In genomic region chr11:48870781-48871180, GRCm38 (mm10) we compare ENCODE assay signal across 8 mouse cellular contexts. TPM values are rescaled to one million over a fixed set of nuclear protein-coding genes. Genes with fewer than 3 reads are reported as not detected.
A peak's percentile ranks its signal among the peaks of the same experiment; 100 is the strongest.
DNase-seq lines count a peak whose midpoint lies in the region; ATAC-seq and TF ChIP-seq lines count a peak whose summit lies in the region.

No protein-coding gene starts in this region.

- intact Hi-C loops in left cerebral cortex, postnatal 10 days (cut with DNase I) = loop anchor here (5.0 kb wide), 1 partner anchor 402 kb away; no protein-coding TSS in a partner anchor

- peak overlapping the region; percentile 79 for H3K4me2 ChIP-seq in lung, postnatal 0 days (replicated peaks; ENCODE audit: low read depth, low read length)
- peak overlapping the region; percentile 80 for H3K4me2 ChIP-seq in embryonic facial prominence, embryonic 13.5 days
- H3K4me2 ChIP-seq in intestine, embryonic 14.5 days (ENCODE audit: low read length) = peak overlapping the region; percentile 73
- H3K4me2 ChIP-seq in myocyte (ENCODE audit: low read depth) = peak overlapping the region; percentile 98

- DNase-seq in lung, postnatal 0 days (ENCODE audit: low spot score) = no peak
- no peak for DNase-seq in lung, postnatal 4 days
- no peak for DNase-seq in intestine, embryonic 14.5 days (ENCODE audit: low spot score)
- DNase-seq in left cerebral cortex, postnatal 10 days (ENCODE audit: extremely low spot score in 1 of 2, low spot score in 2 of 2) = no peak
- no peak for DNase-seq in kidney, postnatal 4 days
- no peak for DNase-seq in cerebellum, adult 11 months

- peaks cover 14% of the 10 kb centered on the region; the same call in 1 of the 2 replicates for H3K4me1 ChIP-seq in lung, postnatal 0 days (ENCODE audit: insufficient read depth, low read depth, low read length)
- H3K4me1 ChIP-seq in embryonic facial prominence, embryonic 13.5 days = peaks cover 16% of the 10 kb centered on the region; the same call in 1 of the 2 replicates
- peaks cover 31% of the 10 kb centered on the region for H3K4me1 ChIP-seq in intestine, embryonic 14.5 days (replicated peaks; ENCODE audit: control insufficient read depth, insufficient read depth, low read length)

- peak overlapping the region; percentile 0 for H3ac ChIP-seq in myocyte (ENCODE audit: control insufficient read depth, insufficient read length)

- no peaks in the 10 kb centered on the region for H3K27me3 ChIP-seq in lung, postnatal 0 days (replicated peaks; ENCODE audit: insufficient read depth, low read length)
- H3K27me3 ChIP-seq in embryonic facial prominence, embryonic 13.5 days = peaks cover 16% of the 10 kb centered on the region
- no peaks in the 10 kb centered on the region for H3K27me3 ChIP-seq in intestine, embryonic 14.5 days (replicated peaks; ENCODE audit: control insufficient read depth, insufficient read depth, low read length)
- H3K27me3 ChIP-seq in myocyte (ENCODE audit: control insufficient read depth, insufficient read depth, insufficient read length) = no peaks in the 10 kb centered on the region

- H3K9me3 ChIP-seq in lung, postnatal 0 days (ENCODE audit: low read length) = no peaks in the 10 kb centered on the region
- no peaks in the 10 kb centered on the region for H3K9me3 ChIP-seq in embryonic facial prominence, embryonic 13.5 days
- H3K9me3 ChIP-seq in intestine, embryonic 14.5 days (ENCODE audit: control insufficient read depth, low read length) = no peaks in the 10 kb centered on the region

- peaks cover 1% of the 10 kb centered on the region for H3K36me3 ChIP-seq in lung, postnatal 0 days (ENCODE audit: insufficient read depth, low read length)
- H3K36me3 ChIP-seq in embryonic facial prominence, embryonic 13.5 days = no peaks in the 10 kb centered on the region
- peaks cover 9% of the 10 kb centered on the region; the same call in 1 of the 2 replicates for H3K36me3 ChIP-seq in intestine, embryonic 14.5 days (ENCODE audit: control insufficient read depth, insufficient read depth, low read length)
- H3K36me3 ChIP-seq in myocyte (ENCODE audit: control insufficient read depth, insufficient read depth) = peaks cover 10% of the 10 kb centered on the region

- H3K9ac ChIP-seq in lung, postnatal 0 days (replicated peaks; ENCODE audit: low read depth) = peak overlapping the region; percentile 20
- peak overlapping the region; percentile 76 for H3K9ac ChIP-seq in embryonic facial prominence, embryonic 13.5 days
- H3K9ac ChIP-seq in intestine, embryonic 14.5 days (ENCODE audit: low read length) = peak overlapping the region; percentile 66

- WGBS in lung, postnatal 0 days = 21% methylated on average over 7 of the region's 7 CpGs
- 33% methylated on average over 7 of the region's 7 CpGs for WGBS in embryonic facial prominence, embryonic 13.5 days
- WGBS in intestine, embryonic 14.5 days = 24% methylated on average over 7 of the region's 7 CpGs

- TF ChIP-seq CTCF in lung, postnatal 0 days (IDR thresholded peaks at IDR 0.05) = no peak

- peak overlapping the region; percentile 94 for H3K27ac ChIP-seq in lung, postnatal 0 days (ENCODE audit: low read length)
- peak overlapping the region; percentile 48; the same call in 1 of the 2 replicates for H3K27ac ChIP-seq in embryonic facial prominence, embryonic 13.5 days
- peak overlapping the region; percentile 82 for H3K27ac ChIP-seq in intestine, embryonic 14.5 days (ENCODE audit: low read depth)

- peaks cover 21% of the 10 kb centered on the region for H3K79me2 ChIP-seq in myocyte (ENCODE audit: control insufficient read depth, insufficient read depth)

- H3K4me3 ChIP-seq in lung, postnatal 0 days (ENCODE audit: low read depth, low read length) = peak overlapping the region; percentile 45
- peak overlapping the region; percentile 52 for H3K4me3 ChIP-seq in embryonic facial prominence, embryonic 13.5 days
- H3K4me3 ChIP-seq in intestine, embryonic 14.5 days (ENCODE audit: low read depth, low read length) = peak overlapping the region; percentile 49
- peak overlapping the region; percentile 72 for H3K4me3 ChIP-seq in myocyte

- no peak for TF ChIP-seq POLR2A in myocyte (IDR thresholded peaks at IDR 0.05; ENCODE audit: insufficient read length, low read depth)

- TF ChIP-seq EP300 in lung, postnatal 0 days (IDR thresholded peaks at IDR 0.05) = no peak

- ATAC-seq in lung, postnatal 0 days = 0 out of 2 replicates have a peak, but pooled peaks have one; percentile 16
- no peak for ATAC-seq in embryonic facial prominence, embryonic 13.5 days (ENCODE audit: insufficient number of reproducible peaks, insufficient read depth, low FRiP score, low TSS enrichment, low read depth)
- ATAC-seq in intestine, embryonic 14.5 days (replicated peaks; ENCODE audit: low FRiP score, low TSS enrichment, low read depth) = no peak

TF ChIP-seq in myocyte, 11 proteins besides CTCF, POLR2A, EP300 and RAD21:
- TF ChIP-seq TCF12 (IDR thresholded peaks at IDR 0.05; ENCODE audit: insufficient read depth, poor library complexity, severe bottlenecking) (no peak), USF1 (IDR thresholded peaks at IDR 0.05; ENCODE audit: low read depth) (peak; percentile 94), SRF (IDR thresholded peaks at IDR 0.05; ENCODE audit: control insufficient read depth, insufficient read length, low read depth) (no peak), MYOG (IDR thresholded peaks at IDR 0.05; ENCODE audit: control insufficient read depth in 1 of 3, insufficient read depth in 1 of 3, insufficient read length in 2 of 3, low read depth in 2 of 3) (no peak)

RNA-seq across cellular contexts. Expression of gene Irgm1, which starts 0.7 kb away (rescaled TPM):
- 20.2 and 26.4 TPM in 2 replicates for polyA plus RNA-seq in lung, postnatal 0 days (2015; fragmentation: Nextera tagmentation; extraction: Ambion mirVana)
- polyA plus RNA-seq in embryonic facial prominence, embryonic 13.5 days (2015; fragmentation: Nextera tagmentation; extraction: Ambion mirVana) = 3.9 and 4.3 TPM in 2 replicates
- polyA plus RNA-seq in intestine, embryonic 14.5 days (2014; fragmentation: Nextera tagmentation; extraction: Ambion mirVana) = 14.7 and 16.2 TPM in 2 replicates
- 6.9 TPM for polyA plus RNA-seq in myocyte (2012; fragmentation: generic; extraction: Trizol)
- total RNA-seq in left cerebral cortex, postnatal 10 days (2021) = 1 to 10 TPM; 2.8 to 3.6 TPM

RNA-seq across cellular contexts. Expression of gene Gm5431, which starts 31.2 kb away (rescaled TPM):
- 0.37 and 0.57 TPM in 2 replicates for polyA plus RNA-seq in lung, postnatal 0 days (2015; fragmentation: Nextera tagmentation; extraction: Ambion mirVana)
- 0.23 and 0.28 TPM in 2 replicates for polyA plus RNA-seq in embryonic facial prominence, embryonic 13.5 days (2015; fragmentation: Nextera tagmentation; extraction: Ambion mirVana)
- polyA plus RNA-seq in intestine, embryonic 14.5 days (2014; fragmentation: Nextera tagmentation; extraction: Ambion mirVana) = 0.12 and 0.30 TPM in 2 replicates
- polyA plus RNA-seq in myocyte (2012; fragmentation: generic; extraction: Trizol) = not detected
- under 1 TPM; 0.28 to 0.43 TPM for total RNA-seq in left cerebral cortex, postnatal 10 days (2021)

RNA-seq across cellular contexts. Expression of gene Gm12184, which starts 44.3 kb away (rescaled TPM):
- polyA plus RNA-seq in lung, postnatal 0 days (2015; fragmentation: Nextera tagmentation; extraction: Ambion mirVana) = 4.4 and 5.5 TPM in 2 replicates
- 3.4 and 3.6 TPM in 2 replicates for polyA plus RNA-seq in embryonic facial prominence, embryonic 13.5 days (2015; fragmentation: Nextera tagmentation; extraction: Ambion mirVana)
- polyA plus RNA-seq in intestine, embryonic 14.5 days (2014; fragmentation: Nextera tagmentation; extraction: Ambion mirVana) = 3.9 and 4.1 TPM in 2 replicates
- polyA plus RNA-seq in myocyte (2012; fragmentation: generic; extraction: Trizol) = 13.2 TPM
- 1 to 10 TPM in 1 of 2 experiments, under 1 TPM in 1; 0.75 to 1.6 TPM for total RNA-seq in left cerebral cortex, postnatal 10 days (2021)

RNA-seq across cellular contexts. Expression of gene Trim7, which starts 44.8 kb away (rescaled TPM):
- 1.2 and 1.6 TPM in 2 replicates for polyA plus RNA-seq in lung, postnatal 0 days (2015; fragmentation: Nextera tagmentation; extraction: Ambion mirVana)
- 1.0 and 1.1 TPM in 2 replicates for polyA plus RNA-seq in embryonic facial prominence, embryonic 13.5 days (2015; fragmentation: Nextera tagmentation; extraction: Ambion mirVana)
- 1.4 and 1.5 TPM in 2 replicates for polyA plus RNA-seq in intestine, embryonic 14.5 days (2014; fragmentation: Nextera tagmentation; extraction: Ambion mirVana)
- polyA plus RNA-seq in myocyte (2012; fragmentation: generic; extraction: Trizol) = 5.4 TPM
- 1 to 10 TPM; 3.0 to 3.1 TPM for total RNA-seq in left cerebral cortex, postnatal 10 days (2021)

RNA-seq across cellular contexts. Expression of gene Trim41, which starts 53.6 kb away (rescaled TPM):
- 4.3 and 5.1 TPM in 2 replicates for polyA plus RNA-seq in lung, postnatal 0 days (2015; fragmentation: Nextera tagmentation; extraction: Ambion mirVana)
- 8.3 and 8.7 TPM in 2 replicates for polyA plus RNA-seq in embryonic facial prominence, embryonic 13.5 days (2015; fragmentation: Nextera tagmentation; extraction: Ambion mirVana)
- 5.0 and 6.2 TPM in 2 replicates for polyA plus RNA-seq in intestine, embryonic 14.5 days (2014; fragmentation: Nextera tagmentation; extraction: Ambion mirVana)
- 31.3 TPM for polyA plus RNA-seq in myocyte (2012; fragmentation: generic; extraction: Trizol)
- 10 to 100 TPM; 44.0 to 48.2 TPM for total RNA-seq in left cerebral cortex, postnatal 10 days (2021)

Comparison
In these comparisons a context has a peak if more than half of its experiments do, and no peak if none do; other contexts are left out.
1. H3K9ac ChIP-seq: peak in every context shown above with its lines; median percentile 76 in embryonic facial prominence, embryonic 13.5 days; 66 in intestine, embryonic 14.5 days; 20 in lung, postnatal 0 days.